Mouse (Mus musculus) heart, postnatal 4 days (tissue): ENCODE results near the gene Tmed11. TPM values are rescaled to one million over a fixed set of nuclear protein-coding genes. Genes with fewer than 3 reads are reported as not detected.
"Not testable (repeated sequence)": the region's sequence is repeated elsewhere in the genome, so short reads cannot be mapped to it uniquely, and the experiment has no call there.

Experiments used
- DNase-seq: peaks from one replicate; pipeline ENCODE4 v3.0.0; 2021
- total RNA-seq, 2 experiments: library from RNA; stranded (reverse); gene quantifications; 2 replicates each; pipeline ENCODE4 v1.2.3; 2021

The Tmed11 gene
- total RNA-seq: not detected

- not testable (repeated sequence) for DNase-seq
Observed at GRCm38 (mm10) chr5:108795263-108795662, at the start of gene Tmed11. Gene Tmed11 (minus strand): TSS chr5:108795363.

DNA sequence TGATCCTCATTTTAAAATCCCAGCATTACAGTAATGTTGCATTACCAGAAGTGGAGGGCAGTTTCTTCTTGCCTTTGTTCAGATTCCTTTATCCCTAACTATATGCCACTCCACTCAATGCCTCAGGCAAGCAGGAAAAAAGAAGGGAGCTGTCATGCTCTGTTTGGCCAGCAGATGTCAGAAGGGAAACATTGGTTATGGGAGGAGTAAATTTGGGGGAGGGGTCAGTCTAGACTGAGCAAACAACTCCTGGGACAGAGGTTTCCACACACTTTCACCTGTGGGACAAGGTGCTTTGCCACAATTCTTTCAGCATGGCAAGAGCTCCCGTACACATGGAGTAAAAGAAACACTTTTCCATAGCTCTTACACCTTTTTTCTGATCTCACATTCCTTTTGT is 41.0 kb upstream of the Tmed11 start:
- peak; percentile 20 for DNase-seq

GRCm38 (mm10) chr5:108823276-108823675 is 28.1 kb upstream of the Tmed11 start:
- DNase-seq: no peak

DNA sequence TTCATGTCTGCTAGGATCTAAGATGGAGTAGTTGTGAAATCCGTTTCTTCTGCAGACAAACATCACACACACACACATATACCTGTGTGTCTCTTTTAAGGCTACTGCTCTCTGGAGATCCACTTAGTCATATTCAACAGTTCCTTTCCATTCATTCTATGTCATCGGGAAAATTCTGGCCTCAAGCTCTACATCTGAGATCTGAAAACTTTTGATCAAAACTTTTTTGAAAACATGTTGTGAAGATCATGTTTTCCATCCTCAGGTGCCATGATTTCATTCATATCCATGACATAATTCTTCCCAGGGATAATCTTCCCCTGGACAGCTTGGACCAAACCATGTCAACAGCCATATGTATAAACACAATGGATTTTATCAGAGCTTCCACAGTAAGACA is 13.6 kb upstream of the Tmed11 start, which contains the start of gene Vmn2r8:
TSS of gene Vmn2r8 (minus strand) at position 101 of the 400 bp plus-strand sequence.
- not testable (repeated sequence) for DNase-seq

- no peak for DNase-seq
Observed at GRCm38 (mm10) chr5:108803646-108804045, 8.5 kb upstream of the Tmed11 start.

GRCm38 (mm10) chr5:108790385-108790784 is 4.8 kb downstream of the Tmed11 start:
- peak; percentile 40 for DNase-seq

DNA sequence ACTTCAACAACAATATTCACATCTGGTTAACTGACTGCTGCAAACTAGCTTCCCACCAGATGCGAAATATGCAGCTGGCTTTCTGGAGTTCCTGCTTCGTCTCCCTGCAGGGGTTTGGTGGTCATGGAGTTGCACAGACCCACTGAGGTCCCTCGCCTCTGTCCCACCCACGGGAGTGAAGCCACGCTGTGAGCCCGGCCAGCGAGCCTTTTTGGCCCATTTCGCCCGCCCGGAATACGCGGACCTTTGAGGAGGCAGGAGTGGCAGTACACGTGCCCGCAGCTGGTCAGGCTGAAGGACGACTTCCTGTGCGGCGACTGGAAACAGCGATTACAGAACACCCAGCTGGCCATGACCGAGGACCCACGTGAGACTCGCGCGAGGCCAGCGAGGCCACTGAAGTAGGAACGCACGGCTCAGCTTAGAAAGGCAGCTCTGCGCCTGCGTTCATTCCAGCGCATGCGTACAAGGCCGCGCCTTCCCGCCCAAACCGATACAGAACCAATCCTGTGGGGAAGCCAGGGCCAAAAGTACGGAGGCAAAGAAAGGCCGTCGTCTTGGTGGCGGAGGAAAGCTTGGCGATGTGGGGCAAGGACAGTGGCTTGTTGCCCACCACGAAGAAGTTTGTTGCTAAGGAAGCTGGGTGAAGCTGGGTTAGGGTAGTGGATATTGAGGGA is 20.4 kb downstream of the Tmed11 start, which contains the start of gene Rnf212:
TSS of gene Rnf212 (minus strand) at position 353 of the 677 bp plus-strand sequence.
- no peak for DNase-seq

- no peak for DNase-seq
Observed at GRCm38 (mm10) chr5:108760002-108760401, 35.2 kb downstream of the Tmed11 start.

DNA sequence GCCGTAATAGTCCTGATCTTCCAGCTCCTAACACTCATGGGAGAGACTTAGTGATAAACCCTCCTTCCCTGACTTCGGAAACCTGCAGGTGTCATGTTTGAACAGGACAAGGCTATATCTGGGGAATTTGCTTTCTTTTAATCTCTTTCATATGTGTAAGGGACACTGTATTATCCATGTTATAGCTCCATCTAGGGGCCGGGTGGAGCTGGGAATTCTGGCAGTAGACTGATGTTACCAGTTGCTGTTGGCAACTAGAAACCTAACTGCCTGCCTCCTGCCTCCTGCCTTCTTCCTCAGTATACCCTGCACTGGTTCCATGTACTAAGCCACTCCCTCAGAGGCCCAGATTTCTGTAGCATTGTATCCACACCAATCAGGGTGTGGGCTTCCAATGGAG is 36.8 kb downstream of the Tmed11 start:
- peak; percentile 23 for DNase-seq

DNA sequence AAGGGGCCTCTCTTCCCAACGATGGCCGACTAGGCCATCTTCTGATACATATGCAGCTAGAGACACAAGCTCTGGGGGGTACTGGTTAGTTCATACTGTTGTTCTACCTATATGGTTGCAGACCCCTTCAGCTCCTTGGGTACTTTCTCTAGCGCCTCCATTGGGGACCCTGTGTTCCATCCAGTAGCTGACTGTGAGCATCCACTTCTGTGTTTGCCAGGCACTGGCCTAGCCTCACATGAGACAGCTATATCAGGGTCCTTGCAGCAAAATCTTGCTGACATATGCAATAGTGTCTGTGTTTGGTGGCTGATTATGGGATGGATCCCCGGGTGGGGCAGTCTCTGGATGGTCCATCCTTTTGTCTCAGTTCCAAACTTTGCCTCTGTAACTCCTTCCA is 43.9 kb downstream of the Tmed11 start:
- DNase-seq: not testable (repeated sequence)

GRCm38 (mm10) chr5:108750328-108751210 is 44.6 kb downstream of the Tmed11 start:
- DNase-seq: no peak

- DNase-seq: no peak
Observed at GRCm38 (mm10) chr5:108744629-108745028, 50.5 kb downstream of the Tmed11 start.

DNA sequence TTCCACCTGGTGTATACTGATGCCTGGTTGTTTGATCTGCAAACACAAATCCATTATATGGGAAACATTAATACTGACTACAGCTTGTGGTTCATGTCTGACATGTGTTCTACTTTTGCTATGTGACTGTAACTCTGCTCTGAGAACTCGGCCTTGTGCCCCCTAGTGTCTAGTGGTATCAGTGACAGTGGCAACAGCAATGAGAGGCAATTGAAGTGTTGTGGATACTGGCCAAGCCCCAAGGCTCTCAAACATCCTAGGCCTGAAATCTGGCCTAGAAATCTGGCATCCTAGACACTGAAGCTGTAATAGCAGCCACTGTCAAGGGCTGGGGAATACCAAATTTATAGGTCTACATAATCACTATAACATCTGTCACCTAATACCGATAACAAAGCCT is 51.3 kb downstream of the Tmed11 start:
- DNase-seq: no peak

DNA sequence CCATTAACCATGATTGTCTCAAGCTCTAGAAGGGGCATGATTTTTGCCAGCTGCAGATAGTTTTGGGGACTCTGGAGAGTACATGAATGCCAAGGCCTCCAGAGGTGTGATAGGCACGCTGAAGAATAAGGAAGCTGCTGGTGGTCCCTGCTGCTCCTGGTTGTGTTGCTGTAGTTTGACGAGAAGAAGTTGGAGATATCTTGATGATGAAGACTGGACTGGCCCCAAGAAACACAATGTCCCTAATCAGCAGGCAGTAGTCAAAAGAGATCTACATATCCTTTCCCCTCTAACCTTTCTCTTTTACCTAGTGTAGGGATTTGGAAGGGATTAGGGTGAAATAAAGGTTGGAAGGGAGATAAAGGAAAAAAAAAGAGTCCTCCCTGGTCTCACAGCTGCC is 52.6 kb downstream of the Tmed11 start:
- DNase-seq: no peak

DNA sequence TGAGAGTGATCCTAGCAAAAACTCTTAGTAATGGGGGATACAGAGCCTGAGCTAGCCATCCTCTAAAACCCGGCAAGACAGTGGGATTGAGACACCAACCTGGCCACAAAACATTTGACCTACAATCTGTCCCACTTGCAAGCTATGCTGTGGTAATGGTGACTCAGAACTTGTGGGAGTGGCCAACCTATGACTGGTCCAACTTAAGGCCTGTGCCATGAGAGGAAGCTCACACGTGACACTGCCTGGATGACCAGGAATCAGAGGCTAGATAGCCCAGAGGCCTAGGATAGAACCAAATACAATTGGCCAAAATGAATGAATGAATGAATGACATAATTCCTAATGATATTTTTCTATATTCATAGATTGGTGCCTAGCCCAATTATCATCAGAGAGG is 53.3 kb downstream of the Tmed11 start:
- no peak for DNase-seq

- no peak for DNase-seq
Observed at GRCm38 (mm10) chr5:108727425-108727824, 67.7 kb downstream of the Tmed11 start.

Other genes starting within 250 kb of the Tmed11 start
- under 1 TPM; 0.59 to 0.60 TPM for gene Cplx1, start 245.3 kb downstream of the Tmed11 start, total RNA-seq
- gene Gak, start 165.6 kb downstream of the Tmed11 start, total RNA-seq: 10 to 100 TPM; 36.7 to 36.9 TPM
- gene Tmem175, start 165.6 kb downstream of the Tmed11 start, total RNA-seq: 1 to 10 TPM; 8.3 to 9.4 TPM
- gene Idua, start 135.0 kb downstream of the Tmed11 start, total RNA-seq: 10 to 100 TPM; 12.9 to 15.3 TPM
- gene Dgkq, start 125.7 kb downstream of the Tmed11 start, total RNA-seq: 10 to 100 TPM; 11.8 to 16.2 TPM
- gene Slc26a1, start 119.8 kb downstream of the Tmed11 start, total RNA-seq: under 1 TPM in 1 of 2 experiments, not detected in 1; 0.23 TPM
- 10 to 100 TPM; 24.7 to 27.0 TPM for gene Fgfrl1, start 103.0 kb downstream of the Tmed11 start, total RNA-seq
- gene Rnf212, start 20.4 kb downstream of the Tmed11 start, total RNA-seq: not detected
- gene Vmn2r8, start 13.5 kb upstream of the Tmed11 start, total RNA-seq: not detected
- not detected for gene Vmn2r9, start 57.2 kb upstream of the Tmed11 start, total RNA-seq
- gene Vmn2r10, start 211.2 kb upstream of the Tmed11 start, total RNA-seq: not detected